Mouse (Mus musculus) heart, postnatal 10 days (tissue): Measurements from ENCODE around the gene Dtx3. TPM values are rescaled to one million over a fixed set of nuclear protein-coding genes. Genes with fewer than 3 reads are reported as not detected.
A peak's percentile ranks its signal among the peaks of the same experiment; 100 is the strongest.
"Not testable (repeated sequence)": the region's sequence is repeated elsewhere in the genome, so short reads cannot be mapped to it uniquely, and the experiment has no call there.

Experiments used
- DNase-seq, 2 experiments: peaks; one replicate each; pipeline ENCODE4 v3.0.0; 2021
- intact Hi-C: fragments of 180-260 bp; cut with DNase I; formaldehyde crosslinking; loops from one replicate; pipeline ENCODE4 v1.15.1; 2025
- total RNA-seq, 2 experiments: library from RNA; stranded (reverse); gene quantifications; 2 replicates each; pipeline ENCODE4 v1.2.3; 2021

Dtx3 gene
- total RNA-seq, 2 experiments from 2014 or later: 48.4 to 52.2 TPM

GRCm38 (mm10) chr10:127171631-127172200 lies 23.8 kb downstream of the Dtx3 start:
- intact Hi-C loops: no loop called here

GRCm38 (mm10) chr10:127170837-127171272 lies 24.7 kb downstream of the Dtx3 start:
- intact Hi-C loops: no loop called here
- DNase-seq: peak; percentile 71 to 81

More at GRCm38 (mm10) chr10:127171631-127172200, 23.8 kb downstream of the Dtx3 start:
- peak in 1 of 2 experiments; percentile 12 for DNase-seq

GRCm38 (mm10) chr10:127170002-127170401 lies 25.5 kb downstream of the Dtx3 start:
- intact Hi-C loops: no loop called here
- DNase-seq: no peak

GRCm38 (mm10) chr10:127167614-127168192 lies 27.8 kb downstream of the Dtx3 start:
- intact Hi-C loops: loop anchor here (5.0 kb wide), 1 partner anchor 45 kb away; the partner anchor contains the start of gene Os9
- no peak for DNase-seq

GRCm38 (mm10) chr10:127166771-127167613 lies 28.5 kb downstream of the Dtx3 start:
- DNase-seq: no peak
- intact Hi-C loops: loop anchor here (5.0 kb wide), 1 partner anchor 45 kb away; the partner anchor contains the start of gene Os9

GRCm38 (mm10) chr10:127166404-127166715 lies 29.2 kb downstream of the Dtx3 start:
- intact Hi-C loops: loop anchor here (5.0 kb wide), 1 partner anchor 44 kb away; the partner anchor contains the start of gene Os9
- DNase-seq: no peak

GRCm38 (mm10) chr10:127165654-127166403 lies 29.7 kb downstream of the Dtx3 start:
- peak; percentile 47 to 50 for DNase-seq
- intact Hi-C loops: loop anchor here (5.0 kb wide), 1 partner anchor 44 kb away; the partner anchor contains the start of gene Os9

- intact Hi-C loops: loop anchor here (5.0 kb wide), 1 partner anchor 43 kb away; the partner anchor contains the start of gene Os9
- DNase-seq: peak in 1 of 2 experiments; percentile 50
Observed at GRCm38 (mm10) chr10:127165354-127165653, 30.2 kb downstream of the Dtx3 start.

- intact Hi-C loops: loop anchor here (5.0 kb wide), 1 partner anchor 42 kb away; the partner anchor contains the start of gene Os9
- peak; percentile 76 to 79 for DNase-seq
Observed at GRCm38 (mm10) chr10:127164631-127165353, 30.7 kb downstream of the Dtx3 start, which contains the start of gene B4galnt1. Gene B4galnt1 (plus strand): TSS chr10:127165225.

GRCm38 (mm10) chr10:127164190-127164589 lies 31.3 kb downstream of the Dtx3 start:
- DNase-seq: no peak
- intact Hi-C loops: no loop called here

GRCm38 (mm10) chr10:127162771-127163261 lies 32.7 kb downstream of the Dtx3 start:
- DNase-seq, intact Hi-C loops: not testable (repeated sequence)

- intact Hi-C loops: no loop called here
- no peak for DNase-seq
Observed at GRCm38 (mm10) chr10:127160728-127161127, 34.8 kb downstream of the Dtx3 start.

GRCm38 (mm10) chr10:127160081-127160480 lies 35.4 kb downstream of the Dtx3 start:
- no peak for DNase-seq
- intact Hi-C loops: no loop called here

GRCm38 (mm10) chr10:127158471-127158870 lies 37.1 kb downstream of the Dtx3 start:
- intact Hi-C loops: no loop called here
- no peak for DNase-seq

GRCm38 (mm10) chr10:127156511-127156910 lies 39.0 kb downstream of the Dtx3 start:
- intact Hi-C loops: no loop called here

GRCm38 (mm10) chr10:127156089-127156488 lies 39.4 kb downstream of the Dtx3 start:
- intact Hi-C loops: no loop called here
- DNase-seq: no peak

More at GRCm38 (mm10) chr10:127156511-127156910, 39.0 kb downstream of the Dtx3 start:
- no peak for DNase-seq

GRCm38 (mm10) chr10:127154652-127155051 lies 40.9 kb downstream of the Dtx3 start:
- intact Hi-C loops: no loop called here
- no peak for DNase-seq

GRCm38 (mm10) chr10:127154241-127154640 lies 41.3 kb downstream of the Dtx3 start:
- intact Hi-C loops: no loop called here
- DNase-seq: no peak

GRCm38 (mm10) chr10:127153323-127153722 lies 42.2 kb downstream of the Dtx3 start:
- intact Hi-C loops: no loop called here
- DNase-seq: no peak

GRCm38 (mm10) chr10:127152556-127152955 lies 43.0 kb downstream of the Dtx3 start:
- intact Hi-C loops, DNase-seq: not testable (repeated sequence)
